Mouse (Mus musculus) gastrocnemius, adult 2 months (tissue): ENCODE measurements at regions not wholly inside any gene's neighbourhood (a gene's known extent, or its start where the extent isn't known, plus 50 kb on each side); places are given as distances from the start of the nearest gene placed in this dataset.
"Not testable (repeated sequence)": the region's sequence is repeated elsewhere in the genome, so short reads cannot be mapped to it uniquely, and the experiment has no call there.

Experiments
- DNase-seq: peaks from one replicate; pipeline ENCODE4 v3.0.0; 2022
- H3K27ac ChIP-seq: fragments of 200-600 bp; 2 replicates; pipeline ENCODE4 v1.8.1; 2022; ENCODE audit warnings: mild to moderate bottlenecking
- H3K4me3 ChIP-seq: fragments of 200-600 bp; 2 replicates; pipeline ENCODE4 v1.8.1; 2022; ENCODE audit warnings: mild to moderate bottlenecking, moderate library complexity
- CTCF ChIP-seq: fragments of 200-600 bp; IDR thresholded peaks from 2 replicates; pipeline ENCODE4 v1.8.1; 2022; ENCODE audit warnings: antibody characterized with exemption, mild to moderate bottlenecking, moderate library complexity
- intact Hi-C: fragments of 180-260 bp; cut with DNase I; formaldehyde crosslinking; loops from one replicate; pipeline ENCODE4 v1.15.1; 2025

GRCm38 (mm10) chr3:38261326-38262075 is 223.1 kb downstream of the Ankrd50 start:
- H3K4me3 ChIP-seq = no peak overlapping the region
- DNase-seq = no peak
- no peak for TF ChIP-seq CTCF
- intact Hi-C loops = no loop called here
- no peak overlapping the region for H3K27ac ChIP-seq

- DNase-seq, intact Hi-C loops, H3K4me3 ChIP-seq, H3K27ac ChIP-seq: not testable (repeated sequence)
Measured at GRCm38 (mm10) chr3:38259223-38259622, 225.4 kb downstream of the Ankrd50 start.

DNA sequence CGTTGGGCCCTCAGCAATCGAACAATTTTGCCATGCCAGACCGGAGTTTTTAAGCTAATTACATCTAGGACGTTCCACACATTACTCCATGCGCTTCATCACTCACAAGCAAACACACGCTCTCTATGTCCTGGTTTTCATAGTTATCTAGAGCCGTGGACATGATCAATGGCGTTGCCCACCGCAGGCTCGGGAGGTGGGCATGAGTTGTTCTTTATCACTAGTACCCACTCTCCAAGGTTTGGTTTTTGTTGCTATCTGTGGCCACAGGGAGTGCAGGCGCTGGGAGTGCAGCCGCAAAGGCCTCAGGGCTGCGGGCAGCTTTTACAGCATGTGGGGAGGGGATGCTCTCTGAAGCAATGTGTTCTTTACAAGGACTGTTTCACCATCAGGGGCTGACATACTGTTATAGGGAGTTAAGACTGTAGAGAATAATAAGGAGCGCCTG is 226.8 kb downstream of the Ankrd50 start:
- DNase-seq = no peak
- intact Hi-C loops = no loop called here
- H3K27ac ChIP-seq = no peak overlapping the region

GRCm38 (mm10) chr3:38257076-38257842 is 227.4 kb downstream of the Ankrd50 start:
- DNase-seq = no peak
- intact Hi-C loops = no loop called here
- Histone ChIP-seq H3K27ac (no peak overlapping the region), H3K4me3 (no peak overlapping the region)
- TF ChIP-seq CTCF = no peak

More for the DNA sequence above, 226.8 kb downstream of the Ankrd50 start:
- H3K4me3 ChIP-seq = no peak overlapping the region
- no peak for TF ChIP-seq CTCF

- DNase-seq = peak; percentile 46
- intact Hi-C loops = loop anchor here (2.0 kb wide), 1 partner anchor 593 kb away; no protein-coding TSS in a partner anchor
- Histone ChIP-seq H3K27ac (no peak overlapping the region), H3K4me3 (no peak overlapping the region)
- TF ChIP-seq CTCF = peak; percentile 82
Measured at GRCm38 (mm10) chr3:38255674-38256073, 229.0 kb downstream of the Ankrd50 start.

DNA sequence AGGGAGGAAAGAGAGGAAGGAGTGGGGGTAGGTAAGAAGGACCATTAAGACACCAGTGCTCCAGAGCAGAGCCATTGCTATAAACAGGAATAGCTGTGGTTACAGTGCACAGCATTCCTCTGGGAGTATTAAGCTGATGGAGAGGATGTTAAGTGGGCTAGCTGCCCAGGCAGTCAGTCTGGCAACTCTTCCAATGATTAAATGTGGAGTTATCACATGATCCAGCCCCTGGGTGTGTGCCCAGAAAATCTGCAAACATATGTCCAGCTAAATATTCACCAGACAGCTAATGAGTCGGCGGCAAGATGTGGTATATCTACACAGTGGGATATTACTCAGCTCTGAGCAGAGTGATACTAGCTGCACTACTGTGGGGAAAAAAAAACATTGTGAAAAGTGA is 229.7 kb downstream of the Ankrd50 start:
- 0 out of 2 replicates have a peak overlapping the region, but pooled peaks have one; percentile 1 for H3K27ac ChIP-seq
- DNase-seq = peak; percentile 87
- TF ChIP-seq CTCF = no peak
- intact Hi-C loops = loop anchor here (2.0 kb wide), 1 partner anchor 594 kb away; no protein-coding TSS in a partner anchor
- no peak overlapping the region for H3K4me3 ChIP-seq

DNA sequence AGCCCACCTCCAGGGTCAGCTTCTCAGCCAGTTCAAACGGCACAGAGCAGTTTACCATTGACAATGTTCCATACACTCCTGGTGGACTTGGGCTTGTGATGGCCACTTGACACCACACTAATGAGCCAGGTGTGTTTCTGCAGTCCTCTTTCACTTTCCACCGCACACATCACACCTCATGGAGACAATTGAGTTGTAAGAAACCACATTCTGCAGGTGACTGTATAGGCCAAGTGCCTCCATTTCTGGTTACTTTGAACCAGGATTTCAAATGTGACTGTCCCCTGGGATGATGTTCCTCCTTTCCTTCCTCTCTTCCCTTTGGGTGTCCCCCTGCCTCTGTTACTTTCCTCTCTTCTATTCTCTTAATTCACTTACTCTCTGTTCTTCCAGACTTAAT is 233.1 kb downstream of the Ankrd50 start:
- Histone ChIP-seq H3K27ac (no peak overlapping the region), H3K4me3 (no peak overlapping the region)
- intact Hi-C loops = no loop called here
- no peak for DNase-seq
- TF ChIP-seq CTCF = no peak

DNA sequence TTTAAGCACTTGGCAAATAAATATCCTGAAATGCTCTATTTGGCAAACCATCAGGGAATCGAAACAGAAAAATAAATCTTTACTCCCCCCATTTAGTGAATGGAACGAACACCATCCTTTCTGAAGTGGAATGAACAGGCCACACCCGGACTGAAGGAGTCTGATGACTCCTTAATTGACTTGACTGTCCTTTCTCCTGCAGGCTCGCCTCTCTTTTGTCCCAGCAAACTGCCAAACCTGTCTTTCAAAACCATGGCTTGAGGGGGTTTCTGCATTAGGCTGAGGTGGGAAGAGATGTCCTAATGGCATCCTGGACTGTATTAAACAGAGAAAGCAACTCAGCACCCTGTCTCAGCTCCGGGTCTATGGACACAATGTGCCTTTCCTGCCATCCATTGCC is 234.1 kb downstream of the Ankrd50 start:
- TF ChIP-seq CTCF = no peak
- no peak overlapping the region for H3K4me3 ChIP-seq
- no peak overlapping the region for H3K27ac ChIP-seq
- intact Hi-C loops = no loop called here
- no peak for DNase-seq

- intact Hi-C loops = no loop called here
- no peak for TF ChIP-seq CTCF
Measured at GRCm38 (mm10) chr3:38248941-38249340, 235.7 kb downstream of the Ankrd50 start.

DNA sequence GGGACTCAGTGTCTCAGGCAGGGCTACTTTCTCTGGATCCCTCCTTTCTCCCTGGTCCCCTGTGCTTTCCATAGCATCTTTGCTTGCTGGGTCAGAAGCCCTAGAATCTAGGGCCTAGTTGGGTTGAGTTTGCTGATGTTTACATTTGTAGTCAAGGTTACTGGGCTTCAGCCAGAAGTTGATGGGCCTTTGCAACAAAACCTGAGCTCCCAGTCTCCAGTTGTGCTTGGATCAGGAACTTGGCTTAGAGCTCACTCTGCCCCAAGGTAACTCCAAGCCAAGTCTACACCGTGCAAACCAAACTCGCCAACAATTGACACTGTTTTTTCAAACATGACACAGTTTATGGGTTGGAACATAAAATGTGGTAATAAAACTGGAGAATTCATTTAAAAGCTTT is 238.2 kb downstream of the Ankrd50 start:
- TF ChIP-seq CTCF = no peak
- H3K27ac ChIP-seq = no peak overlapping the region
- peak; percentile 49 for DNase-seq
- intact Hi-C loops = no loop called here
- no peak overlapping the region for H3K4me3 ChIP-seq

More at GRCm38 (mm10) chr3:38248941-38249340, 235.7 kb downstream of the Ankrd50 start:
- Histone ChIP-seq H3K4me3 (no peak overlapping the region), H3K27ac (no peak overlapping the region)
- DNase-seq = no peak

DNA sequence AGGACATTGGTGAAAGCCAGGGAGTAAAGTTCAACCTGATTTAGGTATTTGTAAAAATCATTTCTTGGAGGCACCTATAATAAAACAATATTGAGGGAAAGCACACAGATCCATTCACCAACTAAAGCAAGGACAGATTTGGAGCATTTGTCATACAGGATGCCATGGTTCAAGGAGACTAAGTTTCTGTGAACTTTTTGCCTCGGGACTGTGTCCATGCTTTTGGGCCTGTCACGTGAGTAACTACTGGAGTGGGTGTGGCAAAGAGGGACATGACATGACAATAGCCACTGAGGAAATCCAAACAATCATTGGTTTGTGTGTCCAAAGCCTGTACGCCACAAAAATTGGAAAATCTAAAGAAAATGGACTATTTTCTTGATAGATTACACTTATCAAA is 241.4 kb downstream of the Ankrd50 start:
- Histone ChIP-seq H3K4me3 (no peak overlapping the region), H3K27ac (no peak overlapping the region)
- DNase-seq = no peak
- intact Hi-C loops = no loop called here
- TF ChIP-seq CTCF = no peak

GRCm38 (mm10) chr3:38237616-38238015 is 247.0 kb downstream of the Ankrd50 start:
- DNase-seq = no peak
- intact Hi-C loops = no loop called here
- Histone ChIP-seq H3K4me3 (no peak overlapping the region), H3K27ac (no peak overlapping the region)
- no peak for TF ChIP-seq CTCF

GRCm38 (mm10) chr3:38235736-38236083 is 248.9 kb downstream of the Ankrd50 start:
- H3K27ac ChIP-seq = peak overlapping the region; percentile 71
- intact Hi-C loops = no loop called here
- peak; percentile 60 for DNase-seq
- TF ChIP-seq CTCF = peak; percentile 32; the same call in 1 of the 2 replicates
- H3K4me3 ChIP-seq = peak overlapping the region; percentile 71
